Mouse (Mus musculus) erythroblast, adult 5-6 weeks (primary cell): ENCODE measurements around the gene Plxnb3. TPM values are rescaled to one million over a fixed set of nuclear protein-coding genes. Genes with fewer than 3 reads are reported as not detected.

Experiments used
- ATAC-seq: replicated peaks from 2 replicates; pipeline ENCODE4 v1.8.0; 2016; ENCODE audit warnings: moderate number of reproducible peaks, mild to moderate bottlenecking, moderate TSS enrichment, inconsistent platforms; ENCODE audit not compliant: poor library complexity, low FRiP score, severe bottlenecking
- total RNA-seq, 2 experiments: library from RNA; stranded (forward) in 1 of 2; stranded (reverse) in 1 of 2; fragments of 150-400 nt in 1 of 2; fragments of 200-764, 138-1000 nt in 1 of 2; gene quantifications; 2 replicates each; pipeline versions ENCODE4 v1.2.3 to v1.2.4; 2015 to 2017; ENCODE audit warnings: low replicate concordance in 2 of 2

Plxnb3 gene
- total RNA-seq, 2 experiments from 2014 or later, result 0.77 TPM; not detected in 1

- no peak for ATAC-seq
Measured at GRCm38 (mm10) chrX:73774802-73775483, 18.1 kb downstream of the Plxnb3 start.

- no peak for ATAC-seq
Measured at GRCm38 (mm10) chrX:73782227-73782626, 25.3 kb downstream of the Plxnb3 start.

- no peak for ATAC-seq
Measured at GRCm38 (mm10) chrX:73785666-73786065, 28.8 kb downstream of the Plxnb3 start.

- ATAC-seq, result peak; percentile 91
Measured at GRCm38 (mm10) chrX:73786364-73787224, 29.7 kb downstream of the Plxnb3 start, which contains the start of the genes Idh3g and Ssr4. Gene Idh3g, minus strand, starts transcription at chrX:73786897. Gene Ssr4, plus strand, starts transcription at chrX:73787028.

GRCm38 (mm10) chrX:73787225-73787558, 30.3 kb downstream of the Plxnb3 start:
- ATAC-seq, result peak; percentile 46

GRCm38 (mm10) chrX:73788501-73788900, 31.6 kb downstream of the Plxnb3 start:
- no peak for ATAC-seq

GRCm38 (mm10) chrX:73793039-73793438, 36.1 kb downstream of the Plxnb3 start:
- ATAC-seq, result no peak

GRCm38 (mm10) chrX:73793505-73793904, 36.6 kb downstream of the Plxnb3 start:
- no peak for ATAC-seq

GRCm38 (mm10) chrX:73797511-73797910, 40.6 kb downstream of the Plxnb3 start:
- ATAC-seq, result no peak

- ATAC-seq, result peak; percentile 77
Measured at GRCm38 (mm10) chrX:73798502-73798901, 41.6 kb downstream of the Plxnb3 start.

- ATAC-seq, result no peak
Measured at GRCm38 (mm10) chrX:73805814-73806213, 48.9 kb downstream of the Plxnb3 start.

- no peak for ATAC-seq
Measured at GRCm38 (mm10) chrX:73815072-73815471, 58.2 kb downstream of the Plxnb3 start.

- ATAC-seq, result no peak
Measured at GRCm38 (mm10) chrX:73816596-73817314, 59.9 kb downstream of the Plxnb3 start.

Other genes with a start within 250 kb of the Plxnb3 start
- gene Dusp9, start 117.7 kb upstream of the Plxnb3 start, total RNA-seq (2015; ENCODE audit: low replicate concordance), result not detected in 2 replicates
- 0.43 TPM in 1 of 2 replicates, not detected in the other for gene Dusp9, start 117.7 kb upstream of the Plxnb3 start, total RNA-seq (2017; ENCODE audit: low replicate concordance)
- not detected in 2 replicates for gene Pnck, start 97.0 kb upstream of the Plxnb3 start, total RNA-seq (2015; ENCODE audit: low replicate concordance)
- not detected in 2 replicates for gene Pnck, start 97.0 kb upstream of the Plxnb3 start, total RNA-seq (2017; ENCODE audit: low replicate concordance)
- not detected in 2 replicates for gene Slc6a8, start 83.9 kb upstream of the Plxnb3 start, total RNA-seq (2015; ENCODE audit: low replicate concordance)
- 1.4 TPM in 1 of 2 replicates, not detected in the other for gene Slc6a8, start 83.9 kb upstream of the Plxnb3 start, total RNA-seq (2017; ENCODE audit: low replicate concordance)
- gene Bcap31, start 40.9 kb upstream of the Plxnb3 start, total RNA-seq (2015; ENCODE audit: low replicate concordance), result 60.6 and 85.3 TPM in 2 replicates
- gene Bcap31, start 40.9 kb upstream of the Plxnb3 start, total RNA-seq (2017; ENCODE audit: low replicate concordance), result 51.2 and 52.8 TPM in 2 replicates
- gene Abcd1, start 40.5 kb upstream of the Plxnb3 start, total RNA-seq (2015; ENCODE audit: low replicate concordance), result 8.1 and 12.1 TPM in 2 replicates
- 1.3 and 4.0 TPM in 2 replicates for gene Abcd1, start 40.5 kb upstream of the Plxnb3 start, total RNA-seq (2017; ENCODE audit: low replicate concordance)
- gene Srpk3, start 17.3 kb downstream of the Plxnb3 start, total RNA-seq (2015; ENCODE audit: low replicate concordance), result not detected in 2 replicates
- not detected in 2 replicates for gene Srpk3, start 17.3 kb downstream of the Plxnb3 start, total RNA-seq (2017; ENCODE audit: low replicate concordance)
- 74.8 and 98.4 TPM in 2 replicates for gene Idh3g, start 29.8 kb downstream of the Plxnb3 start, total RNA-seq (2015; ENCODE audit: low replicate concordance)
- gene Idh3g, start 29.8 kb downstream of the Plxnb3 start, total RNA-seq (2017; ENCODE audit: low replicate concordance), result 62.6 and 62.9 TPM in 2 replicates
- 86.9 and 180 TPM in 2 replicates for gene Ssr4, start 29.9 kb downstream of the Plxnb3 start, total RNA-seq (2015; ENCODE audit: low replicate concordance)
- gene Ssr4, start 29.9 kb downstream of the Plxnb3 start, total RNA-seq (2017; ENCODE audit: low replicate concordance), result 44.0 and 61.8 TPM in 2 replicates
- gene Pdzd4, start 67.9 kb downstream of the Plxnb3 start, total RNA-seq (2015; ENCODE audit: low replicate concordance), result 1.5 TPM in 1 of 2 replicates, not detected in the other
- 0.28 TPM in 1 of 2 replicates, not detected in the other for gene Pdzd4, start 67.9 kb downstream of the Plxnb3 start, total RNA-seq (2017; ENCODE audit: low replicate concordance)
- not detected in 2 replicates for gene Avpr2, start 135.0 kb downstream of the Plxnb3 start, total RNA-seq (2015; ENCODE audit: low replicate concordance)
- not detected in 2 replicates for gene Avpr2, start 135.0 kb downstream of the Plxnb3 start, total RNA-seq (2017; ENCODE audit: low replicate concordance)
- 5.2 TPM in 2 replicates for gene L1cam, start 139.0 kb downstream of the Plxnb3 start, total RNA-seq (2015; ENCODE audit: low replicate concordance)
- gene L1cam, start 139.0 kb downstream of the Plxnb3 start, total RNA-seq (2017; ENCODE audit: low replicate concordance), result 5.3 and 6.2 TPM in 2 replicates
- 15.5 and 16.3 TPM in 2 replicates for gene Arhgap4, start 164.8 kb downstream of the Plxnb3 start, total RNA-seq (2015; ENCODE audit: low replicate concordance)
- 18.4 and 23.4 TPM in 2 replicates for gene Arhgap4, start 164.8 kb downstream of the Plxnb3 start, total RNA-seq (2017; ENCODE audit: low replicate concordance)
- 10.6 and 26.8 TPM in 2 replicates for gene Naa10, start 164.9 kb downstream of the Plxnb3 start, total RNA-seq (2015; ENCODE audit: low replicate concordance)
- gene Naa10, start 164.9 kb downstream of the Plxnb3 start, total RNA-seq (2017; ENCODE audit: low replicate concordance), result 18.1 TPM in 2 replicates
- 7.7 TPM in 1 of 2 replicates, not detected in the other for gene Renbp, start 173.8 kb downstream of the Plxnb3 start, total RNA-seq (2015; ENCODE audit: low replicate concordance)
- gene Renbp, start 173.8 kb downstream of the Plxnb3 start, total RNA-seq (2017; ENCODE audit: low replicate concordance), result 5.4 and 12.4 TPM in 2 replicates
- gene Hcfc1, start 209.3 kb downstream of the Plxnb3 start, total RNA-seq (2015; ENCODE audit: low replicate concordance), result 67.9 and 78.2 TPM in 2 replicates
- gene Hcfc1, start 209.3 kb downstream of the Plxnb3 start, total RNA-seq (2017; ENCODE audit: low replicate concordance), result 45.2 and 47.4 TPM in 2 replicates